Mouse (Mus musculus) cortical plate, adult 2 months (tissue): ENCODE data around the gene Pih1d3. TPM values are rescaled to one million over a fixed set of nuclear protein-coding genes. Genes with fewer than 3 reads are reported as not detected.

Experiments
- H3K27ac ChIP-seq: fragments of 200-500 bp; 2 replicates; pipeline ENCODE4 v1.5.1; 2012; ENCODE audit warnings: low read length, control low read depth, inconsistent platforms; ENCODE audit not compliant: insufficient read depth
- H3K4me1 ChIP-seq: fragments of 200-500 bp; 2 replicates; pipeline ENCODE4 v1.6.1; 2011; ENCODE audit warnings: low read length; ENCODE audit not compliant: control insufficient read depth, insufficient read depth
- H3K4me3 ChIP-seq: fragments of 200-500 bp; 2 replicates; pipeline ENCODE4 v1.5.1; 2011; ENCODE audit warnings: mild to moderate bottlenecking, low read length, control low read depth; ENCODE audit not compliant: insufficient read depth
- CTCF ChIP-seq: fragments of 200-500 bp; IDR thresholded peaks from 2 replicates; pipeline ENCODE4 v1.5.1; 2011; ENCODE audit warnings: mild to moderate bottlenecking, control low read depth, low read length; ENCODE audit not compliant: insufficient read depth; ENCODE audit errors: extremely low read depth
- POLR2A ChIP-seq: fragments of 200-500 bp; IDR thresholded peaks from 2 replicates; pipeline ENCODE4 v1.6.1; 2011; ENCODE audit warnings: mild to moderate bottlenecking, low read length, control low read depth; ENCODE audit not compliant: insufficient read depth; ENCODE audit errors: extremely low read depth
- polyA plus RNA-seq: library from polyadenylated mRNA; depleted of rRNA; stranded (reverse); fragments of >200 nt; gene quantifications from 2 replicates; pipeline ENCODE4 v1.2.3, GENCODE M21; 2012; rRNA removed

Pih1d3 gene
- not detected in 2 replicates for polyA plus RNA-seq

DNA sequence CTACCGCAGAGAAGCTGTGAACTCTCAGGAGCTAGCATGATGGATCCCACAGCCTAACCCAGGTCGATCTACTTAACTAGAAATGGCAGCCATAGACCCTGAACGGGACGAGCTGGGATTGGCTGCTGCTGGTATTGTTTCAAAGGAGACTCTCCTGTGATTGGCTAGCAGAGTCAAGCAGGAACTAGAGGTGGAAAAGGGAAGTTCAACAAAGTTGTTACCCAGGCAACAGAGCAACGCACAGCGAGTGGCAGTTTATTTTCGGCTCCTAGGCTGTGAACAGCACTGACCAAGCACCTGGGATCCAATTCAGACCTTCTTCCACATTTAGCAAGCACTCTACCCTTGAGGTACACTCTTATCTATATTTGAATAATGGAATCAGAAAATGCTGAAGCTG is at the start of gene Pih1d3, which contains the start of gene 4931428L18Rik:
Gene Pih1d3, plus strand, starts transcription at position 275 of the 400 bp plus-strand sequence.
Gene 4931428L18Rik, minus strand, starts transcription at position 121 of the 400 bp plus-strand sequence.
- H3K4me3 ChIP-seq: no peak within 1 kb of the TSS
- TF ChIP-seq CTCF (no peak), POLR2A (no peak)
- H3K4me1 ChIP-seq: no peaks in the 10 kb centered on the region
- no peak within 1 kb of the TSS for H3K27ac ChIP-seq

DNA sequence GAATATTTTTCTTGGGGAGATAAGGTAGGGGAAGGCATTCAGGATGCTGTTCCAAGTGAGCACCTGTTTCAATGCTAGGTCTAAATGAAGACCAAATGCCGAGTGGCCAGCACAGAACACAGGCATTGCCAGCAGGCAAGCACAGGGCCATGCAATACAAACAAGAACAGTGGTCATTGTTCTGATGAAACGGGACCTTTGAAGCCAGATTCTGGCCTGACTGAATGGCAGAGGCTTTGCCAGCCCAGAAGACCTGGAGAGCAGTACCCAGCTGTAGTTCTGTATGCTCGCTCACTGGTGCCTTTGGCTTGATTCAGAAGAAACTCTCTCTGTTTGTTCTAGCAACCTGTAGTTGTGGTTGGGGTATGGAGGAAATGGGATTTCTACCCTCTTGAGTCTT is 47.2 kb upstream of the Pih1d3 start:
- Histone ChIP-seq H3K4me3 (no peak overlapping the region), H3K4me1 (no peaks in the 10 kb centered on the region), H3K27ac (no peak overlapping the region)
- no peak for TF ChIP-seq POLR2A
- no peak for TF ChIP-seq CTCF

DNA sequence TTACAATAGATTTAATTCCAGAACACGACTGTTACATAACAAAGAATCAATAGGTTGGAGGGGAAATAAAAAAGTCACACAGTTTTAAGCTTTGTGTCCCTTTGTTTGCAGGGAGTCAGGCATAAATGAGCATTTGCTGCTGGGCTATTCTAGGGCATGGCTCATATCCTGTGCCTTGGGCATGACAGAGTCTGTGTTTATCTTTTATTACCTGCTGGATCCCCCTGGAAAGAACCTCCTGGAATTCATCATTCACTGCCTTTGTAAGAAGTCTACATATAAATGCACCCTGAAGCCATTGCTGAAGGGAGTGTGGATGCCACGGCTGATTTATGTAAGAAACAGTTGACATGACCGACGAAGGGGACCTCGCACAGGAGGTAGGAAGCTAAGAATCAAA is 46.5 kb upstream of the Pih1d3 start, which contains the start of gene Lgsn:
Gene Lgsn, plus strand, starts transcription at position 301 of the 400 bp plus-strand sequence.
- H3K4me1 ChIP-seq: no peaks in the 10 kb centered on the region
- TF ChIP-seq POLR2A: no peak
- TF ChIP-seq CTCF: no peak
- H3K4me3 ChIP-seq: no peak within 1 kb of the TSS

GRCm38 (mm10) chr1:31178264-31178663 is 44.4 kb upstream of the Pih1d3 start:
- Histone ChIP-seq H3K4me3 (no peak overlapping the region), H3K4me1 (no peaks in the 10 kb centered on the region), H3K27ac (no peak overlapping the region)
- no peak for TF ChIP-seq POLR2A
- TF ChIP-seq CTCF: no peak

More for the DNA sequence above, 46.5 kb upstream of the Pih1d3 start, which contains the start of gene Lgsn:
- H3K27ac ChIP-seq: no peak within 1 kb of the TSS

DNA sequence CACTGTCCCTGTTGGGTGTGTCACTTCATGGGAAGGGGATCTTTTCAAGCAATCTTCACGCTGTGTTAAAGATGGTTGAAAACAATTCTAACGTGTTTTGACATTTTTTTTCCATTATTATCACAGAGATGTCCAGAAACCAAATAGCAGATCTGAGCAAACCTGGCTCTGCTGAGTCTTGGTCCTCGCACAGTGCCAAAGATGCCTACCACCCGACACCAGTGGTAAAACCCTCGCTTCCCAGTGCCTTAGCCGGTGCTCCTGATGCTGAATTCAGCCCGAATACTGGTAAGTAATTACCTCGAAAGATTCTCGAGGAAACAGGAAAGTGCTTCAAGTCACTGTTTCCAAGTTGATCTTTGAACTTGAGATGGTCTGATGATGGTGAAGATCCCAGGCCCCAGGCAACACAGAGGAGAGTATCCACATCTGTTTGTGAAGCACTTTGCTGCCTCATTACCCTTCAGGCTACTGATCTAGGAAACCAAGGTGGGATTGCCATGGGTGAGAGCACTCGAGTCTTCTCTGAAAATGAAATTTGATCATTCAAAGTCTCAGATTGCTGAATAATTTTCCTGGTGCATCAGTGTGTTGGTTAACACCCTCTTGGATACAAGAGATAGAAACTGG is 32.3 kb upstream of the Pih1d3 start:
- Histone ChIP-seq H3K4me3 (no peak overlapping the region), H3K27ac (no peak overlapping the region), H3K4me1 (no peaks in the 10 kb centered on the region)
- no peak for TF ChIP-seq CTCF
- no peak for TF ChIP-seq POLR2A

GRCm38 (mm10) chr1:31195633-31196032 is 27.0 kb upstream of the Pih1d3 start:
- no peak for TF ChIP-seq POLR2A
- no peak for TF ChIP-seq CTCF
- Histone ChIP-seq H3K4me1 (no peaks in the 10 kb centered on the region), H3K27ac (no peak overlapping the region), H3K4me3 (no peak overlapping the region)

DNA sequence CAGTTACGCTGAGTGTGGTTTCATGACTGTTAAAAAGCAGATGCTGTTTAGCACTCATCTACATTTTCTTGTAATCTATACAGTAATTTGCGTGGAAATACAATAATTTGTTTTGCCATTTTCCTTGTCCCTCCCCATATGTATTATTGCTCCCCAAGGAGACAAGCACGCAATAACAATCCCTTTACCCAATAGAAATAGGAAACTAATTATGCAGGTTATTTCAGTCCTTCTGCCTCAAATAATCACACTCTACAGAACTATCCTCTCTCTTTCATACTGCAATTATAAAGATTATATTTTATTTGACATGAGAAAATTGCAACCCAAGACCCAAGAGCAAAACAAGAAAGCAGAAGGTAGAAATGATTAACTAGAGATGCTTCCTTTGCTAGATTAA is 25.7 kb upstream of the Pih1d3 start:
- TF ChIP-seq CTCF: no peak
- TF ChIP-seq POLR2A: no peak
- H3K4me3 ChIP-seq: no peak overlapping the region
- no peak overlapping the region for H3K27ac ChIP-seq
- H3K4me1 ChIP-seq: no peaks in the 10 kb centered on the region

- no peak for TF ChIP-seq CTCF
- no peak for TF ChIP-seq POLR2A
- Histone ChIP-seq H3K4me3 (no peak overlapping the region), H3K4me1 (no peaks in the 10 kb centered on the region), H3K27ac (no peak overlapping the region)
These were observed 18.9 kb upstream of the Pih1d3 start for GRCm38 (mm10) chr1:31203771-31204170.

- H3K27ac ChIP-seq: no peak overlapping the region
- no peak for TF ChIP-seq CTCF
- TF ChIP-seq POLR2A: no peak
- no peaks in the 10 kb centered on the region for H3K4me1 ChIP-seq
- H3K4me3 ChIP-seq: no peak overlapping the region
These were observed 17.3 kb upstream of the Pih1d3 start for GRCm38 (mm10) chr1:31205346-31205745.

DNA sequence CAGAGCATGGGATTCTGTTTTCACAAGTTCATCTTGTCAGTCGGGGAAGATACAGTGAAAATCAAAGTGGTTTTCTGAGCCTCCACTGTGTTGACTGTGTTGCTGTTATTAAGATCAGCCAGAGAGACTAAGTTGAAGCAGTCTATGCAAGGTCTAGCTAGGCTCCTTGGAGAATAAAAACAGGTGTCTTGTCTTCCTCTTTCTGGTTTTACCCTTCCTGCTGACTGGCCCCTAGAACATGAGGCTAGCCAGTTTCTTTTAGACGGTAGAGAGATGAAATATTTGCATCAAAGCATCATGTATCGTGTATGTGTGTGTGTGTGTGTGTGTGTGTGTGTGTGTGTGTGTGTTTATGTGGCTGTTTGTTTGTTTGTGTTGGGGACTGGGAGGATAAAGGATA is 16.9 kb upstream of the Pih1d3 start:
- no peak overlapping the region for H3K27ac ChIP-seq
- TF ChIP-seq CTCF: no peak
- no peak for TF ChIP-seq POLR2A
- H3K4me1 ChIP-seq: no peaks in the 10 kb centered on the region

DNA sequence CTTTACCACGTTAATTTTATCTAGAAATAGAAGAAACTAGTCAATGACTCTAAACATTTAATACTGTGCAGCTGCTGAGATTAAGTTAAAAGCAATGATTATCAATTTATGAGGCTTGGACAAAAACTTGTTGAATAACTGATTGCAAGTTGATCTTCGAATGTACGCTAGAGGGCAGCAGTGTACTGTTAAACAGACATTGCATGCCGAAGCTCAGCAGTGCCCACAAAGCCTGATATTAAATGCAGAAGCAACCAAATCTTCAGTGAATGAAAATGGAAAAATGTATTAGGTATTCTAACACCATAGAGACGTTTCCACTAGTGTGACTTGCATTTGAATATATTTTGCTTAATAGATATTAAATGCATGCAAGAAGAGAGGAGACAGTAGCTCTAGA is 12.5 kb upstream of the Pih1d3 start:
- TF ChIP-seq CTCF (peak; percentile 88), POLR2A (no peak)
- Histone ChIP-seq H3K4me3 (no peak overlapping the region), H3K4me1 (no peaks in the 10 kb centered on the region)

More for the DNA sequence above, 16.9 kb upstream of the Pih1d3 start:
- H3K4me3 ChIP-seq: no peak overlapping the region

More for the DNA sequence above, 12.5 kb upstream of the Pih1d3 start:
- no peak overlapping the region for H3K27ac ChIP-seq
